Mouse (Mus musculus): ENCODE measurements at regions not wholly inside any gene's neighbourhood (a gene's known extent, or its start where the extent isn't known, plus 50 kb on each side); places are given as distances from the start of the nearest gene placed in this dataset.

- no peak for DNase-seq (ENCODE audit: low spot score)
Measured at GRCm38 (mm10) chr10:19139234-19139633, 123.8 kb upstream of the Tnfaip3 start.

GRCm38 (mm10) chr10:19138258-19138657, 122.8 kb upstream of the Tnfaip3 start:
- no peak for DNase-seq (ENCODE audit: low spot score)

GRCm38 (mm10) chr10:19127581-19128291, 112.3 kb upstream of the Tnfaip3 start:
- DNase-seq (ENCODE audit: low spot score), result no peak

GRCm38 (mm10) chr10:19126922-19127321, 111.5 kb upstream of the Tnfaip3 start:
- DNase-seq (ENCODE audit: low spot score), result no peak

GRCm38 (mm10) chr10:19126438-19126837, 111.0 kb upstream of the Tnfaip3 start:
- no peak for DNase-seq (ENCODE audit: low spot score)

- no peak for DNase-seq (ENCODE audit: low spot score)
Measured at GRCm38 (mm10) chr10:19123691-19124090, 108.2 kb upstream of the Tnfaip3 start.

- peak; percentile 28 for DNase-seq (ENCODE audit: low spot score)
Measured at GRCm38 (mm10) chr10:19122221-19122620, 106.8 kb upstream of the Tnfaip3 start.

- no peak for DNase-seq (ENCODE audit: low spot score)
Measured at GRCm38 (mm10) chr10:19119281-19120049, 104.0 kb upstream of the Tnfaip3 start.

- DNase-seq (ENCODE audit: low spot score), result no peak
Measured at GRCm38 (mm10) chr10:19118569-19119280, 103.3 kb upstream of the Tnfaip3 start.

- no peak for DNase-seq (ENCODE audit: low spot score)
Measured at GRCm38 (mm10) chr10:19117071-19117605, 101.7 kb upstream of the Tnfaip3 start.

- DNase-seq (ENCODE audit: low spot score), result no peak
Measured at GRCm38 (mm10) chr10:19112459-19112858, 97.0 kb upstream of the Tnfaip3 start.

- no peak for DNase-seq (ENCODE audit: low spot score)
Measured at GRCm38 (mm10) chr10:19105231-19105681, 89.8 kb upstream of the Tnfaip3 start.

GRCm38 (mm10) chr10:19104671-19105203, 89.3 kb upstream of the Tnfaip3 start:
- DNase-seq (ENCODE audit: low spot score), result no peak

GRCm38 (mm10) chr10:19099369-19100285, 84.2 kb upstream of the Tnfaip3 start:
- DNase-seq (ENCODE audit: low spot score), result no peak

GRCm38 (mm10) chr10:19094297-19094696, 78.8 kb upstream of the Tnfaip3 start:
- peak; percentile 11 for DNase-seq (ENCODE audit: low spot score)

GRCm38 (mm10) chr10:19093689-19094088, 78.2 kb upstream of the Tnfaip3 start:
- no peak for DNase-seq (ENCODE audit: low spot score)

- peak; percentile 26 for DNase-seq (ENCODE audit: low spot score)
Measured at GRCm38 (mm10) chr10:19091949-19092348, 76.5 kb upstream of the Tnfaip3 start.

GRCm38 (mm10) chr10:19091110-19091509, 75.7 kb upstream of the Tnfaip3 start:
- no peak for DNase-seq (ENCODE audit: low spot score)

- DNase-seq (ENCODE audit: low spot score), result no peak
Measured at GRCm38 (mm10) chr10:19086995-19087394, 71.5 kb upstream of the Tnfaip3 start.

GRCm38 (mm10) chr10:19082136-19082535, 66.7 kb upstream of the Tnfaip3 start:
- no peak for DNase-seq (ENCODE audit: low spot score)

- DNase-seq (ENCODE audit: low spot score), result no peak
Measured at GRCm38 (mm10) chr10:19078047-19078446, 62.6 kb upstream of the Tnfaip3 start.
